In the genomic region with DNA sequence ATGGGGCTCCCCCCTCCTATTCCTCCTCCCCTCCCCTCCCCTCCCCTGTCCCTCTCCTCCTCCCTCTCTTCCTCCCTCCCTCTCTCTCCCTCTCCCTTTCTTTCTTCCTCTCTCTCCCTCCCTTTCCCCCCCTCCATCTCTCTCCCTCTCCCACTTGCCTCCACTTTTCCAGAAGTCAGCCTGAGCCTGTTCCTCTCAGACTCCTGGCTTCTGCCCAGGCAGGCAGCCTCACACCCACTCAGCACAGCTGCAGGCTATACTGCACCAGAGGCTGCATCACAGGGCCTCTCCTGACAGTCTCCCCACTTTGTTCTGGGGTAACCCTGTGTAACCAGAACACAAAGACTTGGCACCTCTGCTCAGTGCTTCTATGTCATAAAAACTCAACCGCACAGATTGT, we compare ENCODE assay signal across 10 mouse cellular contexts.
DNase-seq lines count a peak whose midpoint lies in the region; ATAC-seq and TF ChIP-seq lines count a peak whose summit lies in the region.
"Had no signal": no experiment of that assay in that cellular context is flagged by ENCODE, and none has a peak within 500 bp of the region (broad histone marks: within the 10 kb centered on the region; RNA-seq: fewer than 3 reads in every experiment).

No protein-coding gene starts in this region.

- peak overlapping the region; percentile 19; the same call in 1 of the 2 replicates for H3K27ac ChIP-seq in hindbrain, embryonic 10.5 days
- no peak overlapping the region for H3K27ac ChIP-seq in hindbrain, embryonic 16.5 days (ENCODE audit: low read depth, low read length)
- peak overlapping the region; percentile 49; the same call in 1 of the 2 replicates for H3K27ac ChIP-seq in embryonic facial prominence, embryonic 14.5 days (replicated peaks; ENCODE audit: low read depth, low read length)
- no peak overlapping the region for H3K27ac ChIP-seq in kidney, adult 2 months (ENCODE audit: insufficient read depth, low read depth, low read length)
- H3K27ac ChIP-seq: liver, embryonic 14.5 days had no signal

- no peak overlapping the region for H3K4me3 ChIP-seq in hindbrain, embryonic 10.5 days
- no peak overlapping the region for H3K4me3 ChIP-seq in hindbrain, embryonic 16.5 days (ENCODE audit: low read length)
- no peak overlapping the region for H3K4me3 ChIP-seq in embryonic facial prominence, embryonic 14.5 days (ENCODE audit: low read depth, low read length)
- no peak overlapping the region for H3K4me3 ChIP-seq in kidney, adult 2 months (ENCODE audit: insufficient read depth, low read depth, low read length)

- ATAC-seq in hindbrain, embryonic 16.5 days = no peak
- peak; percentile 65 for ATAC-seq in embryonic facial prominence, embryonic 14.5 days (ENCODE audit: low read depth)
- no peak for ATAC-seq in erythroid progenitor cell, adult 5-6 weeks (replicated peaks; ENCODE audit: low FRiP score, poor library complexity, severe bottlenecking)
- ATAC-seq: inflammation-experienced regulatory T-cells, adult 6 months had no signal

- H3K27me3 ChIP-seq in hindbrain, embryonic 10.5 days (ENCODE audit: insufficient read depth, poor library complexity, severe bottlenecking) = no peaks in the 10 kb centered on the region
- H3K27me3 ChIP-seq in hindbrain, embryonic 16.5 days (replicated peaks; ENCODE audit: control insufficient read depth, insufficient read depth, low read length) = no peaks in the 10 kb centered on the region
- no peaks in the 10 kb centered on the region for H3K27me3 ChIP-seq in embryonic facial prominence, embryonic 14.5 days (replicated peaks; ENCODE audit: control insufficient read depth, insufficient read depth, low read length)
- no peaks in the 10 kb centered on the region for H3K27me3 ChIP-seq in kidney, adult 2 months (replicated peaks; ENCODE audit: control insufficient read depth, insufficient read depth, low read length)

- no peaks in the 10 kb centered on the region for H3K9me3 ChIP-seq in hindbrain, embryonic 10.5 days
- H3K9me3 ChIP-seq in hindbrain, embryonic 16.5 days (ENCODE audit: control insufficient read depth, low read length) = no peaks in the 10 kb centered on the region
- H3K9me3 ChIP-seq in embryonic facial prominence, embryonic 14.5 days (ENCODE audit: control insufficient read depth, low read length) = no peaks in the 10 kb centered on the region

- TF ChIP-seq CTCF in kidney, adult 2 months (conservative IDR thresholded peaks at IDR 0.05; ENCODE audit: insufficient read depth, insufficient read length, low read depth, low read length) = no peak

- H3K9ac ChIP-seq in hindbrain, embryonic 16.5 days (ENCODE audit: low read depth, low read length) = no peak overlapping the region
- no peak overlapping the region for H3K9ac ChIP-seq in embryonic facial prominence, embryonic 14.5 days (ENCODE audit: low read depth, low read length)
- H3K9ac ChIP-seq: liver, embryonic 14.5 days had no signal

- H3K4me1 ChIP-seq in hindbrain, embryonic 10.5 days (replicated peaks) = peaks cover 12% of the 10 kb centered on the region
- H3K4me1 ChIP-seq in hindbrain, embryonic 16.5 days (ENCODE audit: control insufficient read depth, insufficient read depth, low read depth, low read length) = no peaks in the 10 kb centered on the region
- peaks cover 3% of the 10 kb centered on the region; the same call in 1 of the 2 replicates for H3K4me1 ChIP-seq in embryonic facial prominence, embryonic 14.5 days (ENCODE audit: control insufficient read depth, insufficient read depth, low read length)
- H3K4me1 ChIP-seq in kidney, adult 2 months (ENCODE audit: control insufficient read depth, insufficient read depth, low read length) = no peaks in the 10 kb centered on the region

- 83% methylated on average over 1 of the region's 1 CpGs for WGBS in hindbrain, embryonic 10.5 days
- WGBS in hindbrain, embryonic 16.5 days = 67% methylated on average over 1 of the region's 1 CpGs
- 45% methylated on average over 1 of the region's 1 CpGs for WGBS in embryonic facial prominence, embryonic 14.5 days
- WGBS in kidney, adult 2 months = 71% methylated on average over 1 of the region's 1 CpGs

- intact Hi-C loops in left cerebral cortex, postnatal 10 days (cut with DNase I) = no loop called here

- no peak overlapping the region for H3K4me2 ChIP-seq in hindbrain, embryonic 16.5 days (ENCODE audit: low read length)
- H3K4me2 ChIP-seq in embryonic facial prominence, embryonic 14.5 days (ENCODE audit: low read depth, low read length) = no peak overlapping the region

- DNase-seq in hindbrain, embryonic 10.5 days (ENCODE audit: low spot score) = no peak
- peak; percentile 92 for DNase-seq in brain, adult 2 months (ENCODE audit: low read depth, low spot score)
- peak; percentile 79 for DNase-seq in embryonic facial prominence, embryonic 14.5 days (ENCODE audit: low spot score)
- DNase-seq in left cerebral cortex, postnatal 10 days (ENCODE audit: extremely low spot score in 1 of 2, low spot score in 2 of 2) = peak; percentile 50 to 64
- DNase-seq in spleen, postnatal 4 days (ENCODE audit: low spot score in 2 of 2) = no peak
- DNase-seq in kidney, adult 2 months = no peak

- no peaks in the 10 kb centered on the region for H3K36me3 ChIP-seq in hindbrain, embryonic 10.5 days
- no peaks in the 10 kb centered on the region for H3K36me3 ChIP-seq in hindbrain, embryonic 16.5 days (ENCODE audit: control insufficient read depth, insufficient read depth, low read length)
- H3K36me3 ChIP-seq in embryonic facial prominence, embryonic 14.5 days (ENCODE audit: control insufficient read depth, insufficient read depth, low read length) = no peaks in the 10 kb centered on the region
- no peaks in the 10 kb centered on the region for H3K36me3 ChIP-seq in kidney, adult 2 months (ENCODE audit: control insufficient read depth, insufficient read depth, low read length)

- no peak for TF ChIP-seq POLR2A in kidney, adult 2 months (IDR thresholded peaks at IDR 0.05; ENCODE audit: low read depth, low read length)

Comparison
In these comparisons a context has a peak if more than half of its experiments do, and no peak if none do; other contexts are left out.
1. H3K27ac ChIP-seq: peak in hindbrain, embryonic 10.5 days (single experiment) and embryonic facial prominence, embryonic 14.5 days (single experiment); none in hindbrain, embryonic 16.5 days (single experiment) and kidney, adult 2 months (single experiment).
2. DNase-seq: peak in brain, adult 2 months (single experiment), embryonic facial prominence, embryonic 14.5 days (single experiment) and left cerebral cortex, postnatal 10 days (2 of 2); none in hindbrain, embryonic 10.5 days (single experiment), spleen, postnatal 4 days (0 of 2) and kidney, adult 2 months (single experiment).